Mouse (Mus musculus) adrenal gland, postnatal 36 days (tissue): ENCODE results near the gene Yju2. TPM values are rescaled to one million over a fixed set of nuclear protein-coding genes. Genes with fewer than 3 reads are reported as not detected.
"Not testable (repeated sequence)": the region's sequence is repeated elsewhere in the genome, so short reads cannot be mapped to it uniquely, and the experiment has no call there.

Source experiments
- DNase-seq, 2 experiments: peaks; one replicate each; pipeline ENCODE4 v3.0.0; 2021; ENCODE audit warnings: mixed read lengths in 1 of 2
- long read RNA-seq, 2 experiments: library from polyadenylated mRNA; stranded (forward); transcript quantifications; one replicate each; pipeline ENCODE4 v2.0.0; 2021; ENCODE audit warnings: borderline sequencing depth in 2 of 2
- total RNA-seq, 2 experiments: library from RNA; stranded (reverse); gene quantifications; 2 replicates each; pipeline ENCODE4 v1.2.3; 2021

Yju2 gene
- 10 to 100 TPM; 13.1 to 15.8 TPM for total RNA-seq
- long read RNA-seq, experiment 1, transcript Yju2-201 (8 exons, 1,660 nt) = major isoform, 14 of 23 reads
- long read RNA-seq, experiment 1, partial matches to known transcripts = 7 of 23 reads
- long read RNA-seq, experiment 1, other reads (novel, unspliced or antisense) = 2 of 23 reads
- long read RNA-seq, experiment 2, transcript Yju2-201 (8 exons, 1,660 nt) = major isoform, 6 of 10 reads
- long read RNA-seq, experiment 2, partial matches to known transcripts = 3 of 10 reads
- long read RNA-seq, experiment 2, other reads (novel, unspliced or antisense) = 1 of 10 reads

DNA sequence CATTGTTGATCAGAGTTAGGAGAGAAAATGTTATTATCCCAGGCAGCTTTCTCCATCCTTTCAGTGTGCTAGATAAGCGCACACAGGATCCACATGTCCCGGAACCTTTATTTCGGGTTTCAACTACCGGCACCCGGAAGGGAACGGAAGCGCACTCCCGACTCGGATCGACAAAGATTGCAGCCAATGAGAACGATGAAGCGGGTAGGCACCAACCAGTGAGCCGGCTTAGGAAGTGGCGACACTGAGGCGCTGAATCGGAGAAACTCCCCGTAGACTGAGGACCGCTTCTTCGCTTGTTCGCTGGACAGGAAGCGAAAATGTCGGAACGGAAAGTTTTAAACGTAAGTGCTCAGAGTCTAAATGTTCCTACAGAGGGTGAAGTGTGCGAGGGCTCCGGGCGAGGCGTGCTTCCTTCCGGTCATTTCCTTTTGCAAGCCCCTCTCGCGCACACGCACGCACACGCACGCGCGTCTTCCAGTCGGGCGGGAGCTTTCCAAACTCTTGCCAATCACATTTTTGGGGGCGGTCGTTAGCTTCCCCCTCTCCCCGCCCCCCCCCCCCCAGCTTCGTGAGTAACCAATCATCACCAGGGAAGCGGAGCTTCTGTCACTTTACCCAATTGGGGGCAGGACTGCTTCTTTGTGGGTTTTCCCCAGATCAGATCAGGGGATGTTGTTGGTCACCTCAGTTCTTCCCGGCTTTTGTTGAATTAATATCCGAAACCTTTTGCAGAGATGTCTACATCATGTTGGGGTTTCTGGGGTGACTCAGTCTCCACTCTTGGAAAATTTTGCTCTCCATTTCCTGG lies at the start of gene Yju2:
TSS of gene Yju2 (plus strand) at position 182 of the 811 bp plus-strand sequence.
- peak; percentile 91 to 92 for DNase-seq

DNA sequence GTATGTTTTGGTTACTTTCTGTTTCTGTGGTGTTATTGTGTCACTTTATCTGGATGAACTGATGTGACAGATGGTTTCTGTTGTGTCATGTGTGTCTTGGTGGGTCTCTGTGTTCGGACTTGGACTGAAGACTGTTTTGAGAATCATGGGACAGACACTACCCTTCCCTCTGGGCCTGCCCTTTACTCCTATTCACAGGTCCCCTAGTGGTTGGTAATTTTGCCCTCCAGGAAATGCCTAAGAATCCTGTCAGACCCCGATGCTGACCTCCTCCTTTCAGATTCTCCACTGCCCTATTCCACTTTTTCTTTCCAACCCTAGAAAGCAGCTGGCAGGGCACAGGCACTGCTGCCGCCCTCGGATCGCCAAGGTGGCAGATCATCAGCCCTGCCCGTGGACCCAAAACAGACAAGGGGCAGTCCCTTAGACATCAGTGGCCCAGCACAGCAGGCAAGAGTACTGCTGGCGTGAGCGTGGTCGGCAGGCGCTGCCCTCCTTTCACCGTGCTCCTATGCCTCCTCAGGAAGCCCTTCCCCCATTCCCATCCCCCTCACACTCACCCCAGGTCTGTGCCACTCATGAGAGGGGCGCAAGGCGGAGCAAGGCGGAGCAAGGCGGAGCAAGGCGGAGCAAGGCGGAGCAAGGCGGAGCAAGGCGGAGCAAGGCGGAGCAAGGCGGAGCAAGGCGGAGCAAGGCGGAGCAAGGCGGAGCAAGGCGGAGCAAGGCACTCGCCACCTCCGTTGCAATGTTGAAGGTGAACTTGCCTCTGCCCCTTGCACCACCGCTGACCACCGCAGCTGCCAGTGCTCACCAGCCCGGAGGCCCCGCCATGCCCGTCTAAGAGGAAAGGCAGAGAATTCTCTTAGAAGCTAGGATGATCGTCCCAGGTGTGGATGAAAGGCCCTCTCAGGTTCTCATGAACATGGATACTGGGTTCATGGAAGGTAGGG lies 27.1 kb upstream of the Yju2 start:
- DNase-seq = peak; percentile 48 to 74

DNA sequence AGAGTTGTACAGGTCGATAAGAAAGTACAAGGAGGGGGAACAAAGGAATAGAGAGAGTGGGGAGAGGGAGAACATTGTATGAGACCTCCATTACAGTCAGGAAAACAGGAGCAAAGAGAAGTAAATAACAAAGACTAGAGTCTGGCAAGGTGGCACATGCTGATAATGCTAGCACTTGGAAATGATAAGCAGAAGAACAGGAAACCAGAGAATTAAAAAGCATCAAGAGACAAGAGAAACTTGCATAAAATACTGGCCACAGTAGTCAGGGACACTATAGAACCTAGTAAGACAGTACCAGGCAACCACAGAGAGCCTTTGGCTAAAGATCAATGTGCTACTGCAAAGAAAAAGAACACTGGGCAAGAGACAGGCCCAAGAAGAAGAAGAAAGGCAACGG lies 26.3 kb upstream of the Yju2 start:
- DNase-seq = no peak

GRCm38 (mm10) chr17:55933191-55933590 lies 25.7 kb upstream of the Yju2 start:
- DNase-seq = no peak

DNA sequence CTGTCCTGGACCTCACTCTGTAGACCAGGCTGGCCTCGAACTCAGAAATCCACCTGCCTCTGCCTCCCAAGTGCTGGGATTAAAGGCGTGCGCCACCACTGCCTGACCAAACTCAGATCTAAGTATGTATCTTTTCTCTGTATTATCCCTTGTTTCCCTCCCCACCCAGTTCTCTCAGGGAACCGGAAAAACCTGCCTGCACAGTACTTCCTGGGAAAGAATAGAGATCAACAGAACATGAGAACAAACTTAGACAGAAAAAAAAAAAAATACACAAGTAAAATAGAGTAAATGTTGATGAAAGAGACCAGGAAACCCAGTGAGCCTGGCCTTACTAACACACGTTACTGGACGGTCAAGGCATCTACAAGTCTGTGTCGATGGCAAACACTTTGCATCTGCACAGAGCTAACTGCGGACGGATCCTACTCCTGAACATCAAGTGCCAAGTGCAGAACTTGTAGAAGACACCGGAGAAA lies 14.5 kb upstream of the Yju2 start:
- not testable (repeated sequence) for DNase-seq

- peak; percentile 95 to 97 for DNase-seq
Measured at GRCm38 (mm10) chr17:55944866-55945682, 13.8 kb upstream of the Yju2 start.

DNA sequence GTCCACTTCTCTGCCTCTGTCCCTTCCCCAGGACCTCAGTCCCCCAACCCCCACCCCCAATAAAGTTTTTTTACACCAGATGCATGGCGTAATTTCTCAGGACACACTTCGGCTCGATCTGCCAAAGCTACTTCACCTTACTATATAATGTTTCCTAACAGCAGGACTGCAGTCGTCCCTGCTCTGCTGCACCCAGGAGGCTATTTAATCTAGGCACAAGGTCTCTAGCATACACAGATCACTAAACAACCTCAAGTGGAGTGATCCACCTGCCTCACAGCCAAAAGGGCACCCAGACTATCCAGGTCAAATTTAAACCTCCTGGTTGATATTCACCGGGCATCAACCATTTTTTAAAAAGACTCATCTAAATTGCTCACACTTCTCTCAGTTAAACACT lies 13.2 kb upstream of the Yju2 start:
- DNase-seq = no peak

DNA sequence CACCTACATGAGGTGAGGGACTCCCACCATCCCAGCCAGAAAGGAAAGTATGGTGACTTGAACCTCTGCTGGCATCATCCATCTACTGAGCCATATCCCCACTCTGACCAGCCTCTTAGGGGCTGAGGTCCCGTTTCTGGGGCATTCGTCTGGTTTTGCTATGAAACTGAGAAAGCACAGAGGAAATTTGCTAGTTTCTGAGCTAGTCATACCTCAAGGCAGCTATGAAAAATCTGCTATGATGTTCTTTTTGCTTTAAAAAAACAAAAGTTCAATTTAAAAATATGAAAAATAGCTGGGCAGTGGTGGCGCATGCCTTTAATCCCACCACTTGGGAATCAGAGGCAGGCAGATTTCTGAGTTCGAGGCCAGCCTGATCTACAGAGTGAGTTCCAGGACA lies 10.3 kb upstream of the Yju2 start:
- no peak for DNase-seq

- peak in 1 of 2 experiments; percentile 47 for DNase-seq
Measured at GRCm38 (mm10) chr17:55949400-55949799, 9.5 kb upstream of the Yju2 start, which contains the start of gene Zfp119b. Gene Zfp119b, minus strand, starts transcription at chr17:55949500.

- no peak for DNase-seq
Measured at GRCm38 (mm10) chr17:55950601-55951000, 8.3 kb upstream of the Yju2 start.

DNA sequence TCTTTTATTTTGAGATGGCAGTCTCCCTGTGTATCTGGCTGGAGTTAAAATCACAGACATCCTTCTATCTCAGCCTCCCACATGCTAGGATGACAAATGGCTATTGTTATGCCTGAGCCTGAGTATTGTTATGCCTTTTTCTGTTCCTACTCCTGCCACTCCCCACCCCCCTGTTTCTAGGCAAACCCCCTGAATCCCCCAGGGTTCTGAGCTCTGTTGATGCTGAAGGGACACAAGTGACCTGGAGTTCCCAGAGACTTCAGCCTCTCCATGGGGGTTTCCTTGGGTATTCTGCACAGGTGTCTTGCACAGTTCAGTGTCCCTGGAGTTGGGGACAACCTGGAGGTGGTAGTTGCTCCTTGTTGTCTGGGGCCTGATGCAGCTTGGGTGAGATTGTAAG lies 6.9 kb upstream of the Yju2 start:
- DNase-seq = no peak

DNA sequence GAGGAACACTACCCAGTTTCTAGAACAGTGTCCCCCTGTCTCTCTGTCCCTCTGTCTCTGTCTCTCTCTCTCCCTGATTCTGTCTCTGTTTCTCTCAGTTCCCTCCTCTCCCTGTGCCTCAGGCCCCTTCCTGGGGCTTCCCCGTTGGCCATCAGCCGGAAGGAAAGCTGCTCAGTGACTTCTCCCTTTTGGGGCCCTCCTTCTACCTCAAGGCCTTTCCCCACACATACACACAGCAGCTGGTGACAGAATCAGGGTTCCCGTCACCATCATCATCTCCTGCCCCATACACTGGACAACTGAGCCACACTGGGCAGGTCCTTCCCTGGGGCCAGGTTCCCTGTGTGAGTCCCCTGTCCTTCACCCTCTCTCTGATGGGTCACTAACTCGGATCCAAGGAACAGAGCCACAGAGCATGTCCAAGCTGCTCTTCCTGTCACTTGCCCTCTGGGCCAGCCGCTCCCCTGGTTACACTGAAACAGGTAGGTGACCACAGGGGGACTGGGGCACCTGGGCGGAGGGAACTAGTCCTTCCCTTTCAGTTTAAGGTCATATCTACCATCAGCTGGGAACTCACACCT lies 6.4 kb upstream of the Yju2 start, which contains the start of gene Ebi3:
TSS of gene Ebi3 (plus strand) at position 194 of the 581 bp plus-strand sequence.
- no peak for DNase-seq

- DNase-seq = no peak
Measured at GRCm38 (mm10) chr17:55953751-55954150, 5.1 kb upstream of the Yju2 start.

DNA sequence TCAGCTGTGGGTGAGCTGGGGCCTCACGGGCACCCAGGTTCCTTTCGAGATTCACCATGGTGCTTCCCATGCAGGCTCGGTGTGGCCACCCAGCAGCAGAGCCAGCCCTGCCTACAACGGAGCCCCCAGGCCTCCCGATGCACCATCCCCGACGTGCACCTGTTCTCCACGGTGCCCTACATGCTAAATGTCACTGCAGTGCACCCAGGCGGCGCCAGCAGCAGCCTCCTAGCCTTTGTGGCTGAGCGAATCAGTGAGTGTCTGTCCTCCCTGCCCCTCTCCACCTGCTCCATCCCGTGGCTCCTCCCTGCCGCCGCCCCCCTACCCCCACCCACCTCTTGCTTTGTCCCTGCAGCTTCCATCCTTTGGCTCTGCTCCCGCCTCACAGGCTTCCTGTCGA lies 4.7 kb upstream of the Yju2 start:
- no peak for DNase-seq

DNA sequence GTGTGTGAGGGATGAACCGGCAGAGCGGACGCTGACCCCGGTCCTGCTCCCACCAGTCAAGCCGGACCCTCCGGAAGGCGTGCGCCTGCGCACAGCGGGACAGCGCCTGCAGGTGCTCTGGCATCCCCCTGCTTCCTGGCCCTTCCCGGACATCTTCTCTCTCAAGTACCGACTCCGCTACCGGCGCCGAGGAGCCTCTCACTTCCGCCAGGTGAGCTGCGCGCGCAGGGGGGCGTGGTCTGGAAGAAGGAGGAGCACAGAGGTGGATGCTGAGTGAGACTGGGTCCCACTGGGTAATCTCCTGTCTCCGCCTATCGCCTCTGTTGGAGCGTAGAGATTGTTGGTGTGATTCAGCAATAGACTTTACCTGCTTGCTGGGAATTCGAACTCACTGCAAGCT lies 2.8 kb upstream of the Yju2 start:
- peak; percentile 63 for DNase-seq

GRCm38 (mm10) chr17:55956591-55956990 lies 2.3 kb upstream of the Yju2 start:
- no peak for DNase-seq

DNA sequence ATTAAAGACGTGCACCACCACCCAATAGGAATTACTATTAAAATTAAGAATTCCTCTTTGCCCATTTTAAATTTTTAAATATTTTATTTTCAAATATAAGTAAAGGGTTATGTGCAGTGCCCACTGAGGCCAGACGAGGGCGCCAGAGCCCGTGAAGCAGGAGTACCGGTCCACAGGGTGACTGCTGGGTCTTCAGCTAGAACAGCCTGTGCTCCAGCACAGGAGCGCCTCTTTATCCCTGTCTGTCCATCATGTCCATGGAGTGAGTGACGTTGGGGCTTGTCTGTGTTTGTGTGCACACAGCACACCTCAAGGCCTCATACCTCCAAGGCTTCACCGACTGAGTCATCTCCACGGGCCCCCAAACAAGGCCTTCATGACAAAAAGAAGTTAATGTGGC lies 1.7 kb upstream of the Yju2 start:
- peak; percentile 79 to 86 for DNase-seq

DNA sequence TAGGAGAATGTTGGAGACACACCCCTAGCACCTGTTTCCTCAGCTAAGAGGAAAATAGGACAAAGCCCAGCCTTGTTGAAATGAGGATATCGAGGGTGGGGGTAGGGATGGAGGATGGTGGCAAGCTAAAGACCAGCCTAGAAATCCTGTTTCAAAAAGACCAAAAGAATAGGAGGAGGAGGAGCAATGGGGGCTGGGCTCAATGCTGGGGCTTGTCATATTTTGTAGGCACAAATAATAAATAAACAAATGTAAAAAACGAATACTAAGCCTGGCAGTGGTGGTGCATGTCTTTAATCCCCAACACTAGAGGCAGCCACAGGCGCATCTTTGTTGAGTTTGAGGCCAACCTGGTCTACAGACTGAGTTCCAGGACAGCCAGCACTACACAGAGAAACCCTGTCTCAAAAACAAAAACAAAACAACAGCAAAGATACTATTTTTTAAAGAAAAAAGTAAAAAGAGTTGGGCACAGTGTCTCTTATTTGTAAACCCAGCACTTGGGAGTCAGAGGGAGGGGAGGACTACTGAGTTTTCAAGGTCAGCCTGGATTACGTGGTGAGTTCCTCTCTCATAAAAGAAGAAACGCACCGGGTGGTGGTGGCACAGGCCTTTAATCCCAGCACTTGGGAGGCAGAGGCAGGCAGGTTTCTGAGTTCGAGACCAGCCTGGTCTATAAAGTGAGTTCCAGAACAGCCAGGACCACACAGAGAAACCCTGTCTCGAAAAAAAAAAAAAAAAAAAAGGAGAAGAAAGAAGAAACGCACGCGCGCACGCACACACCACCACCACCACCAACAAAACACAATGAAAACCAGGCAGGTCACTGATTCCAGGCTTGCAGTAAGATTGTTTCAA lies 944 bp upstream of the Yju2 start:
- DNase-seq = no peak

DNA sequence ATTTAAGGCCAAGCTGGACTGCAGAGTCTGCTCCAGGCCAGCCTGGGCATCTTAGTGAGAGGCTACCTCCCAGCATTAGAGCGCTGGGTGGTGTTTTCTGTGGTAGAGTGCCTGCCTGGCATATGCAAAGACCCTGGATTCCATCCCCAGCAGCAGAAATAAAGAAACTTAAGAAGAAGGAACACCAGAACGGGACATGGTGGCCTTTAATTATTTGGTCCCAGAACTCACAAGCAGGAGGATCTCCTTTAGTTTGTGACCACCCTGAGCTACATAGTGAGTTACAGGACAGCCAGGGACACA lies 364 bp upstream of the Yju2 start:
- DNase-seq = no peak
